Mouse (Mus musculus) heart, postnatal 0 days (tissue): ENCODE data around the gene Pigt.

Experiments
- CTCF ChIP-seq: IDR thresholded peaks from 2 replicates; pipeline ENCODE4 v1.5.1; 2016; ENCODE audit warnings: antibody characterized with exemption, control low read depth, low read depth
- EP300 ChIP-seq: IDR thresholded peaks from 2 replicates; pipeline ENCODE4 v1.6.1; 2016; ENCODE audit warnings: antibody characterized with exemption, low read depth

DNA sequence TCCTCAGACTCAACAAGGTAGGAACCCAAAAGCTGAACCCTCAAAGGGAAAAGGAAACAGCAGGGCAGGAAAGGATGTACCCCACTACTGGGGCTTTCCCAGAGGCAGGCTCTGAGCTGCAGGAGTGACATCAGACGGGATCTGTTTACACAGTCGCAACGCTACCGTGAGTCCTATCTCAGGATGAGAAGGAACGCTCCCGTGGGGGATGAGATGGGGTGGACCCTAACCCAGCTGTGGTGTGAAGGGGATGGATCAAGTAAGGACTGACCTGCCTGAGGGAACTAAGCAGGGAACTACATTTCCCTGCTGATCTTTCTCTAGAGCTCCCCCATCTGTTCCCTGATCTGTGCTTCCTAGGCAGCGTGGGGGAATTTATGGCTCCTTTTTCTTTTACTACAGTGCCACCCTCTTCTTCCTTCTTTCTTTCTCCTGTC is 40.4 kb upstream of the Pigt start, which contains the start of gene Sys1:
- TF ChIP-seq CTCF (peak; percentile 16), EP300 (no peak)
